Mouse (Mus musculus): ENCODE data around the gene Nectin2. TPM values are rescaled to one million over a fixed set of nuclear protein-coding genes. Genes with fewer than 3 reads are reported as not detected.

Nectin2 gene
- polyA plus RNA-seq, 1 experiment from 2014 or later = 138 TPM

- no peak for DNase-seq (ENCODE audit: low spot score)
- H3K4me1 ChIP-seq = peaks cover 8% of the 10 kb centered on the region; the same call in 1 of the 2 replicates
- WGBS = 77% methylated on average over 4 of the region's 4 CpGs
- H3K4me3 ChIP-seq = no peak overlapping the region
- no peaks in the 10 kb centered on the region for H3K9me3 ChIP-seq
- no peaks in the 10 kb centered on the region for H3K27me3 ChIP-seq (ENCODE audit: insufficient read depth, poor library complexity, severe bottlenecking)
- no peak overlapping the region for H3K27ac ChIP-seq
- H3K36me3 ChIP-seq = peaks cover 98% of the 10 kb centered on the region
Measured at GRCm38 (mm10) chr7:19726541-19726940, 23.7 kb downstream of the Nectin2 start.

- H3K9me3 ChIP-seq = peaks cover 10% of the 10 kb centered on the region
- H3K4me1 ChIP-seq = peaks cover 8% of the 10 kb centered on the region; the same call in 1 of the 2 replicates
- no peak for DNase-seq (ENCODE audit: low spot score)
- no peak overlapping the region for H3K4me3 ChIP-seq
- 95% methylated on average over 12 of the region's 12 CpGs for WGBS
- H3K27me3 ChIP-seq (ENCODE audit: insufficient read depth, poor library complexity, severe bottlenecking) = no peaks in the 10 kb centered on the region
- H3K27ac ChIP-seq = no peak overlapping the region; the same call in 1 of the 2 replicates
- H3K36me3 ChIP-seq = peaks cover 98% of the 10 kb centered on the region
Measured at GRCm38 (mm10) chr7:19724167-19724566, 26.1 kb downstream of the Nectin2 start.

GRCm38 (mm10) chr7:19722754-19723195 lies 27.5 kb downstream of the Nectin2 start:
- DNase-seq (ENCODE audit: low spot score) = peak; percentile 72

GRCm38 (mm10) chr7:19719200-19719599 lies 31.1 kb downstream of the Nectin2 start:
- Histone ChIP-seq H3K27ac (no peak overlapping the region), H3K4me1 (peaks cover 18% of the 10 kb centered on the region), H3K36me3 (peaks cover 68% of the 10 kb centered on the region), H3K4me3 (no peak overlapping the region), H3K9me3 (peaks cover 10% of the 10 kb centered on the region), H3K27me3 (ENCODE audit: insufficient read depth, poor library complexity, severe bottlenecking) (no peaks in the 10 kb centered on the region)
- WGBS = 93% methylated on average over 4 of the region's 4 CpGs
- DNase-seq (ENCODE audit: low spot score) = no peak

More at GRCm38 (mm10) chr7:19722754-19723195, 27.5 kb downstream of the Nectin2 start:
- peak overlapping the region; percentile 56; the same call in 1 of the 2 replicates for H3K27ac ChIP-seq
- H3K9me3 ChIP-seq = peaks cover 10% of the 10 kb centered on the region
- no peaks in the 10 kb centered on the region for H3K27me3 ChIP-seq (ENCODE audit: insufficient read depth, poor library complexity, severe bottlenecking)
- WGBS = 72% methylated on average over 6 of the region's 6 CpGs
- H3K4me1 ChIP-seq = peaks cover 8% of the 10 kb centered on the region; the same call in 1 of the 2 replicates
- peaks cover 92% of the 10 kb centered on the region for H3K36me3 ChIP-seq
- H3K4me3 ChIP-seq = no peak overlapping the region

- no peak overlapping the region for H3K4me3 ChIP-seq
- H3K36me3 ChIP-seq = peaks cover 65% of the 10 kb centered on the region
- peaks cover 10% of the 10 kb centered on the region for H3K9me3 ChIP-seq
- DNase-seq (ENCODE audit: low spot score) = no peak
- no peak overlapping the region for H3K27ac ChIP-seq
- peaks cover 21% of the 10 kb centered on the region for H3K4me1 ChIP-seq
- WGBS = 91% methylated on average over 5 of the region's 5 CpGs
- no peaks in the 10 kb centered on the region for H3K27me3 ChIP-seq (ENCODE audit: insufficient read depth, poor library complexity, severe bottlenecking)
Measured at GRCm38 (mm10) chr7:19718297-19718952, 31.9 kb downstream of the Nectin2 start.

- Histone ChIP-seq H3K27me3 (ENCODE audit: insufficient read depth, poor library complexity, severe bottlenecking) (no peaks in the 10 kb centered on the region), H3K9me3 (peaks cover 10% of the 10 kb centered on the region), H3K4me3 (no peak overlapping the region), H3K36me3 (peaks cover 64% of the 10 kb centered on the region), H3K4me1 (peaks cover 21% of the 10 kb centered on the region), H3K27ac (no peak overlapping the region)
- no peak for DNase-seq (ENCODE audit: low spot score)
- WGBS = 88% methylated on average over 4 of the region's 4 CpGs
Measured at GRCm38 (mm10) chr7:19717346-19717745, 32.9 kb downstream of the Nectin2 start.

GRCm38 (mm10) chr7:19716822-19717221 lies 33.5 kb downstream of the Nectin2 start:
- WGBS = 74% methylated on average over 2 of the region's 2 CpGs
- no peaks in the 10 kb centered on the region for H3K27me3 ChIP-seq (ENCODE audit: insufficient read depth, poor library complexity, severe bottlenecking)
- H3K4me3 ChIP-seq = peak overlapping the region; percentile 100
- no peak for DNase-seq (ENCODE audit: low spot score)
- peaks cover 21% of the 10 kb centered on the region for H3K4me1 ChIP-seq
- H3K36me3 ChIP-seq = peaks cover 66% of the 10 kb centered on the region
- peaks cover 10% of the 10 kb centered on the region for H3K9me3 ChIP-seq
- peak overlapping the region; percentile 79 for H3K27ac ChIP-seq

GRCm38 (mm10) chr7:19716055-19716682 lies 34.1 kb downstream of the Nectin2 start:
- Histone ChIP-seq H3K27me3 (ENCODE audit: insufficient read depth, poor library complexity, severe bottlenecking) (no peaks in the 10 kb centered on the region), H3K27ac (peak overlapping the region; percentile 79), H3K4me1 (peaks cover 21% of the 10 kb centered on the region), H3K9me3 (peaks cover 8% of the 10 kb centered on the region), H3K36me3 (peaks cover 66% of the 10 kb centered on the region), H3K4me3 (peak overlapping the region; percentile 100)
- 6% methylated on average over 18 of the region's 18 CpGs for WGBS
- DNase-seq (ENCODE audit: low spot score) = no peak

GRCm38 (mm10) chr7:19715239-19716054 lies 34.8 kb downstream of the Nectin2 start, which contains the start of gene Tomm40:
TSS of gene Tomm40 (minus strand) at chr7:19715438.
- Histone ChIP-seq H3K36me3 (peaks cover 66% of the 10 kb centered on the region), H3K27ac (peak within 1 kb of the TSS; percentile 96), H3K4me1 (peaks cover 21% of the 10 kb centered on the region), H3K4me3 (peak within 1 kb of the TSS; percentile 100), H3K9me3 (0 out of 2 replicates have a peak, but pooled peaks cover under 1% of the 10 kb centered on the region), H3K27me3 (ENCODE audit: insufficient read depth, poor library complexity, severe bottlenecking) (no peaks in the 10 kb centered on the region)
- WGBS = under 1% methylated on average over 59 of the region's 59 CpGs
- peak; percentile 100 for DNase-seq (ENCODE audit: low spot score)

GRCm38 (mm10) chr7:19714836-19715235 lies 35.4 kb downstream of the Nectin2 start:
- H3K36me3 ChIP-seq = peaks cover 65% of the 10 kb centered on the region
- peak; percentile 79 for DNase-seq (ENCODE audit: low spot score)
- no peaks in the 10 kb centered on the region for H3K27me3 ChIP-seq (ENCODE audit: insufficient read depth, poor library complexity, severe bottlenecking)
- H3K4me1 ChIP-seq = peaks cover 21% of the 10 kb centered on the region
- peak overlapping the region; percentile 100 for H3K4me3 ChIP-seq
- no peaks in the 10 kb centered on the region for H3K9me3 ChIP-seq
- under 1% methylated on average over 39 of the region's 39 CpGs for WGBS
- peak overlapping the region; percentile 96 for H3K27ac ChIP-seq

GRCm38 (mm10) chr7:19713598-19713997 lies 36.7 kb downstream of the Nectin2 start:
- H3K4me3 ChIP-seq = 0 out of 2 replicates have a peak overlapping the region, but pooled peaks have one; percentile 100
- no peaks in the 10 kb centered on the region for H3K27me3 ChIP-seq (ENCODE audit: insufficient read depth, poor library complexity, severe bottlenecking)
- H3K27ac ChIP-seq = no peak overlapping the region
- H3K36me3 ChIP-seq = peaks cover 65% of the 10 kb centered on the region
- H3K4me1 ChIP-seq = peaks cover 21% of the 10 kb centered on the region
- DNase-seq (ENCODE audit: low spot score) = no peak
- H3K9me3 ChIP-seq = no peaks in the 10 kb centered on the region
- 85% methylated on average over 9 of the region's 9 CpGs for WGBS

GRCm38 (mm10) chr7:19713196-19713595 lies 37.1 kb downstream of the Nectin2 start:
- WGBS = 50% methylated on average over 4 of the region's 4 CpGs
- peaks cover 21% of the 10 kb centered on the region for H3K4me1 ChIP-seq
- no peak overlapping the region for H3K4me3 ChIP-seq
- no peak overlapping the region for H3K27ac ChIP-seq
- no peak for DNase-seq (ENCODE audit: low spot score)
- H3K9me3 ChIP-seq = no peaks in the 10 kb centered on the region
- H3K27me3 ChIP-seq (ENCODE audit: insufficient read depth, poor library complexity, severe bottlenecking) = no peaks in the 10 kb centered on the region
- H3K36me3 ChIP-seq = peaks cover 66% of the 10 kb centered on the region
